ENCODE assay signal across 31 mouse cellular contexts in the genomic region with DNA sequence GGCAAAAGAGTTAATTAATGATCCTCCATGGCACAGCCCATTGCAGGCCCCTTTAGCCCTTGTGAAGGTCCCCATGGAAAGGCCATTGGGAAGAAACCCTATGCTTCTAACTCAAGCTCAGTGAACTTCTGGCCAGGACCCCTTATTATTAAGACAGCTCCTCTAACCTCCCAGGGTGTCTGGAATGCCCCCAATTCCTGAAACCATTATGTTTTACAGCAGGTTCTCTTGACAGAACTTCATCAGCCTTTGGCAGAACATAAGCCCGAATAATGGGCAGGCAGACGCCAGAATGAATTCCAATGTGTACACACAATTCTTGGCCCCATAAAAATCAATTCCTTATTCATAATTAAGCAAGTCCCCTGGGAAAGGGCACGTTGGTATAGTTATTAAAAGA.
DNase-seq lines count a peak whose midpoint lies in the region; ATAC-seq and TF ChIP-seq lines count a peak whose summit lies in the region.
"Had no signal": no experiment of that assay in that cellular context is flagged by ENCODE, and none has a peak within 500 bp of the region (broad histone marks: within the 10 kb centered on the region; RNA-seq: fewer than 3 reads in every experiment).

No protein-coding gene starts in this region.

- H3K4me3 ChIP-seq in lung, postnatal 0 days (ENCODE audit: low read depth, low read length) = no peak overlapping the region
- H3K4me3 ChIP-seq in heart, embryonic 12.5 days = no peak overlapping the region
- H3K4me3 ChIP-seq: embryonic facial prominence, embryonic 13.5 days; forebrain, embryonic 10.5 days; liver, embryonic 15.5 days; midbrain, embryonic 15.5 days; myocyte; neural tube, embryonic 12.5 days; stomach, embryonic 15.5 days had no signal

- no peaks in the 10 kb centered on the region for H3K27me3 ChIP-seq in lung, postnatal 0 days (replicated peaks; ENCODE audit: insufficient read depth, low read length)
- H3K27me3 ChIP-seq in heart, embryonic 12.5 days (replicated peaks) = 0 out of 2 replicates have a peak, but pooled peaks cover 3% of the 10 kb centered on the region
- H3K27me3 ChIP-seq: embryonic facial prominence, embryonic 13.5 days; liver, embryonic 15.5 days; midbrain, embryonic 15.5 days; neural tube, embryonic 12.5 days; stomach, embryonic 15.5 days had no signal

- no peaks in the 10 kb centered on the region for H3K4me1 ChIP-seq in lung, postnatal 0 days (ENCODE audit: insufficient read depth, low read depth, low read length)
- 0 out of 2 replicates have a peak, but pooled peaks cover 5% of the 10 kb centered on the region for H3K4me1 ChIP-seq in heart, embryonic 12.5 days (replicated peaks)
- H3K4me1 ChIP-seq: forebrain, embryonic 10.5 days; liver, embryonic 15.5 days; midbrain, embryonic 15.5 days; neural tube, embryonic 12.5 days; stomach, embryonic 15.5 days had no signal

- no peak overlapping the region for H3K27ac ChIP-seq in lung, postnatal 0 days (ENCODE audit: low read length)
- no peak overlapping the region for H3K27ac ChIP-seq in heart, embryonic 12.5 days (ENCODE audit: poor library complexity, severe bottlenecking)
- H3K27ac ChIP-seq: embryonic facial prominence, embryonic 13.5 days; forebrain, embryonic 10.5 days; hindbrain, embryonic 14.5 days; liver, embryonic 15.5 days; macrophage; midbrain, embryonic 15.5 days; neural tube, embryonic 12.5 days; stomach, embryonic 15.5 days had no signal

- 60% methylated on average over 3 of the region's 3 CpGs for WGBS in lung, postnatal 0 days
- 75% methylated on average over 3 of the region's 3 CpGs for WGBS in heart, embryonic 12.5 days

- no peaks in the 10 kb centered on the region for H3K36me3 ChIP-seq in lung, postnatal 0 days (ENCODE audit: insufficient read depth, low read length)
- no peaks in the 10 kb centered on the region for H3K36me3 ChIP-seq in heart, embryonic 12.5 days
- H3K36me3 ChIP-seq: embryonic facial prominence, embryonic 13.5 days; forebrain, embryonic 10.5 days; liver, embryonic 15.5 days; midbrain, embryonic 15.5 days; neural tube, embryonic 12.5 days; stomach, embryonic 15.5 days had no signal

- ATAC-seq in lung, postnatal 0 days = no peak
- no peak for ATAC-seq in heart, embryonic 12.5 days (ENCODE audit: insufficient number of reproducible peaks, low FRiP score)
- ATAC-seq: activated CD4-positive, CD25-positive, alpha-beta regulatory T cell, adult 4 months; inflammation-experienced regulatory T-cells, adult 6 months; midbrain, embryonic 15.5 days had no signal

- no peak overlapping the region for H3K9ac ChIP-seq in lung, postnatal 0 days (replicated peaks; ENCODE audit: low read depth)
- no peak overlapping the region for H3K9ac ChIP-seq in heart, embryonic 12.5 days
- H3K9ac ChIP-seq: embryonic facial prominence, embryonic 13.5 days; forebrain, postnatal 0 days; hindbrain, embryonic 14.5 days; liver, embryonic 15.5 days; lung, embryonic 14.5 days; midbrain, embryonic 15.5 days; neural tube, embryonic 12.5 days; stomach, embryonic 15.5 days had no signal

- TF ChIP-seq EP300 in lung, postnatal 0 days (IDR thresholded peaks at IDR 0.05) = no peak

- H3K9me3 ChIP-seq in lung, postnatal 0 days (ENCODE audit: low read length) = no peaks in the 10 kb centered on the region
- H3K9me3 ChIP-seq in heart, embryonic 12.5 days (replicated peaks) = no peaks in the 10 kb centered on the region
- H3K9me3 ChIP-seq: liver, embryonic 15.5 days; midbrain, embryonic 15.5 days; neural tube, embryonic 12.5 days; stomach, embryonic 15.5 days had no signal

- no peak overlapping the region for H3K4me2 ChIP-seq in lung, postnatal 0 days (replicated peaks; ENCODE audit: low read depth, low read length)
- no peak overlapping the region for H3K4me2 ChIP-seq in heart, embryonic 12.5 days
- H3K4me2 ChIP-seq: embryonic facial prominence, embryonic 13.5 days; heart, embryonic 11.5 days; hindbrain, embryonic 14.5 days; liver, embryonic 15.5 days; lung, embryonic 14.5 days; midbrain, embryonic 15.5 days; neural tube, embryonic 12.5 days; stomach, embryonic 15.5 days had no signal

- no peak for TF ChIP-seq CTCF in lung, postnatal 0 days (IDR thresholded peaks at IDR 0.05)

- intact Hi-C loops in gastrocnemius, postnatal 14 days (cut with DNase I; ENCODE audit: low total_unique reads) = no loop called here
- intact Hi-C loops in gastrocnemius, postnatal 36 days (cut with DNase I) = no loop called here

- DNase-seq in gastrocnemius, postnatal 14 days = peak; percentile 12
- no peak for DNase-seq in gastrocnemius, postnatal 36 days
- peak; percentile 18 for DNase-seq in lung, postnatal 10 days
- no peak for DNase-seq in lung, postnatal 0 days (ENCODE audit: low spot score)
- DNase-seq in urinary bladder, postnatal 14 days (ENCODE audit: low spot score) = peak; percentile 7
- DNase-seq in urinary bladder, adult 18-20 months (ENCODE audit: low spot score in 2 of 2) = no peak
- DNase-seq: adrenal gland, adult 2 months; adrenal gland, postnatal 36 days; B cell, adult 2 months; cerebellum, adult 9-10 months; forebrain, postnatal 0 days; gastrocnemius, postnatal 10 days; heart, adult 18-20 months; heart, postnatal 4 days; kidney, adult 11 months; kidney, postnatal 14 days; liver; lung, embryonic 14.5 days had no signal

Comparison
In these comparisons a context has a peak if more than half of its experiments do, and no peak if none do; other contexts are left out.
1. DNase-seq: peak in gastrocnemius, postnatal 14 days (single experiment), lung, postnatal 10 days (single experiment) and urinary bladder, postnatal 14 days (single experiment); none in gastrocnemius, postnatal 36 days (0 of 2), lung, postnatal 0 days (single experiment) and urinary bladder, adult 18-20 months (0 of 2).